Mouse (Mus musculus): ENCODE measurements around the gene Gtf2ird2. TPM values are rescaled to one million over a fixed set of nuclear protein-coding genes. Genes with fewer than 3 reads are reported as not detected.

The Gtf2ird2 gene
- total RNA-seq, 2 experiments from 2014 or later, result 6.1 to 6.4 TPM

DNA sequence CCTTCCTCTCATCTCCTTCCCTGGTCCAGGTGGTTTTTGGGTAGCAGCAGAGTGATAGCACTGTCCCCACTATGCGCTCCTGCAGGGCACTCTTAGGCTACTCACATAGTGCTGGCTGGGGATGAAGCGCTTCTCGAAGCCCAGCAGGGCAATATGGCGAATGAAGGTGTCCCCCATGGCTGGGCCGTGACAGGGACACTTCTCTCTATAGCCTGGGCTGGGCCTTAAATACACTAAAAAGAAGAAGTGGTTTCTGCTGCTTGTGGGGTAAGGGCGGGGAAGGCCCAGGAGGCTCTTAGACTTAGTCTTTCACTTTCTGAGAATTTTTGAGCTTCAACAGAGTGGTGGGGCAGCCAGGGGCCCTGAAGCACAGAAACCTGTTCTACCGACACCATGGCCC, 45.6 kb downstream of the Gtf2ird2 start, which contains the start of gene Ncf1:
Ncf1 (minus strand) TSS at position 235 of the 400 bp plus-strand sequence.
- intact Hi-C loops (cut with DNase I), result loop anchor here (5.0 kb wide), 1 partner anchor 113 kb away; no protein-coding TSS in a partner anchor
- no peak for DNase-seq
- TF ChIP-seq CTCF (IDR thresholded peaks at IDR 0.05), result no peak
- H3K4me3 ChIP-seq, result peak within 1 kb of the TSS; percentile 47
- peak within 1 kb of the TSS; percentile 46; the same call in 1 of the 2 replicates for H3K27ac ChIP-seq

- H3K4me3 ChIP-seq, result no peak overlapping the region
- no peak for TF ChIP-seq CTCF (IDR thresholded peaks at IDR 0.05)
- intact Hi-C loops (cut with DNase I), result loop anchor here (5.0 kb wide), 1 partner anchor 44 kb away; no protein-coding TSS in a partner anchor
- peak overlapping the region; percentile 71 for H3K27ac ChIP-seq
- peak; percentile 45 for DNase-seq
These were observed 47.6 kb downstream of the Gtf2ird2 start for GRCm38 (mm10) chr5:134231376-134231775.

DNA sequence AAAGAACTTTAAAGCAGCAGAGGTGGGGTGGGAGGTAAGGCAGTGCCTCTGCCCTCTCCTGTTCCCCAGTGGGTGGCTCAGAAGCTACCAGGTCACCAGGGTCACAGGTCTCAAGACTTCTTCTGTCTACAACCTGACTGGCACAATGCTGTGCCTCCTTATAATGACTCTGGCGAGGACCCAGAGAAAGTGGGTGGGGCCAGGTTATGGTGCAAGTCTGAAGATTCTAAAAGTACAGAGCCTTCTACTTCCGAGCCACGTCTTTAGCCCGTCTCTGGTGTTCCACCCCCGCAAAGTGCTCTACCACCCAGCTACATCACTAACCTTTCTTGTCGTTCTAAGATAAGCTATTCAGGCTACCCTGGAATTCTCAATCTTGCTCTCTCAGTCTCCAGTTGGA, 48.3 kb downstream of the Gtf2ird2 start:
- no peak for TF ChIP-seq CTCF (IDR thresholded peaks at IDR 0.05)

GRCm38 (mm10) chr5:134232568-134232967, 48.7 kb downstream of the Gtf2ird2 start:
- DNase-seq, result no peak
- no peak for TF ChIP-seq CTCF (IDR thresholded peaks at IDR 0.05)
- intact Hi-C loops (cut with DNase I), result loop anchor here (5.0 kb wide), 1 partner anchor 45 kb away; no protein-coding TSS in a partner anchor
- H3K27ac ChIP-seq, result peak overlapping the region; percentile 71
- H3K4me3 ChIP-seq, result no peak overlapping the region; the same call in 1 of the 2 replicates

More for the DNA sequence above, 48.3 kb downstream of the Gtf2ird2 start:
- no peak overlapping the region; the same call in 1 of the 2 replicates for H3K4me3 ChIP-seq
- intact Hi-C loops (cut with DNase I), result loop anchor here (5.0 kb wide), 1 partner anchor 45 kb away; no protein-coding TSS in a partner anchor
- DNase-seq, result no peak
- H3K27ac ChIP-seq, result peak overlapping the region; percentile 71

DNA sequence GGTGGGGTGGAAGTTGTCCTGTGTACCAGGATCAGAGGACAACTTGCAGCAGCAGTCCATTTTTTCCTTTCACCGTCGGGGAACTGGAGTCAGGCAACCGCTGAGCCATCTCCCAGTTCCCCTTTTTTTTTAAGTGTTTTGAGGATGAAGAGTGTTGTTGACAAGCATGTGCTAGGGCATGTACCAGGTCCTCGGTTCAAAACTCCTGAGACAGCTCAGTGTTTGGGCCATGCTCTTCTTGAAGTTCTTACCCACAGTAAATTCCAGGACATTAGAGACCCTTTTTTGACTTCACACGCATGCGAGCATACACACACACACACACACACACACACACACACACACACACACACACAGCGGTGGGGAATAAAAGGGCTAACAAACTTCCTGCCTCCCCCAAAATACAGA, 49.4 kb downstream of the Gtf2ird2 start:
- no peak for DNase-seq
- no peak overlapping the region for H3K4me3 ChIP-seq
- H3K27ac ChIP-seq, result no peak overlapping the region
- TF ChIP-seq CTCF (IDR thresholded peaks at IDR 0.05), result no peak
- intact Hi-C loops (cut with DNase I), result loop anchor here (5.0 kb wide), 1 partner anchor 46 kb away; no protein-coding TSS in a partner anchor

GRCm38 (mm10) chr5:134234205-134234604, 50.4 kb downstream of the Gtf2ird2 start:
- DNase-seq, result no peak
- H3K27ac ChIP-seq, result no peak overlapping the region
- TF ChIP-seq CTCF (IDR thresholded peaks at IDR 0.05), result no peak
- intact Hi-C loops (cut with DNase I), result loop anchor here (5.0 kb wide), 1 partner anchor 47 kb away; no protein-coding TSS in a partner anchor
- no peak overlapping the region for H3K4me3 ChIP-seq

DNA sequence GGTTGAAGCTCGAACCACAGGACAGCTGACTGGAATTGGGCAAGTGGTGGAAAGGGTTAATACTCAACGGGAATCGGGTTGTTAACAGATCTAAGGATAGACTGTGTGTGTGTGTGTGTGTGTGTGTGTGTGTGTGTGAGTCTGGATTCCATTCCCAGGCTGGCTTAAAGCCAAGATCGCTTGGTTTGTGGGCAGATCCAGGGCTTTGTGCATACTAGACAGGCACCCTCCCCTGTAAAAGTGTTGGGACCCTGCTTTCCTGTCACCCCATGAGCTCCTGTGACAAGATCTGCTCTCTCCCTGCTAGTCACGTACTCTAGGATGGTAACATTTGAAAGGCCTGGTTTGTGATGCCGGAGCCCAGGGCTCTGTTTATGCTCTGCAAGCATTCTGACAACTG, 51.3 kb downstream of the Gtf2ird2 start:
- no peak overlapping the region for H3K4me3 ChIP-seq
- no peak for DNase-seq
- no peak for TF ChIP-seq CTCF (IDR thresholded peaks at IDR 0.05)
- intact Hi-C loops (cut with DNase I), result no loop called here
- H3K27ac ChIP-seq, result no peak overlapping the region

GRCm38 (mm10) chr5:134236241-134236640, 52.4 kb downstream of the Gtf2ird2 start:
- intact Hi-C loops (cut with DNase I), result no loop called here
- Histone ChIP-seq H3K4me3 (no peak overlapping the region), H3K27ac (no peak overlapping the region)
- no peak for DNase-seq
- TF ChIP-seq CTCF (IDR thresholded peaks at IDR 0.05), result no peak

- intact Hi-C loops (cut with DNase I), result no loop called here
- Histone ChIP-seq H3K4me3 (no peak overlapping the region), H3K27ac (no peak overlapping the region)
- DNase-seq, result no peak
- TF ChIP-seq CTCF (IDR thresholded peaks at IDR 0.05), result no peak
These were observed 53.0 kb downstream of the Gtf2ird2 start for GRCm38 (mm10) chr5:134236796-134237195.

DNA sequence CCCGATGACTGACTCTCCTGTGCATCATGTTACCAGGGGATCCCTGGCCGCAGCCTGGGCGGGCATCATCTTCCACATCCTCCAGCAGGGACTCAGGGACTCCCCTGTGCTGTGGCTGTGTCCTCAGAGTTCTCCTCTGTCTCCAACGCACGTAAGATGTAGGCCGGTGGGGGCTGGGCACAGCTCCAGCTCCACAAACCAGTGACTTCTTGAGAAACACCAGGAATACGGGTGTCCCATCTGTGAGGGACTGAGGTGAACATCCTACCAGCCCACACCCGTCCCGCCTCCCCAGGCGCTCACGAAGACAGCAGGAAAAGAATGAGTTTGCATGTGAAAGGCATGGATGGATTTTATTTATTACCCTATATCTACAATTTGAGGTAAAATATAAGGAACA, 53.7 kb downstream of the Gtf2ird2 start:
- no peak for TF ChIP-seq CTCF (IDR thresholded peaks at IDR 0.05)
- DNase-seq, result no peak
- Histone ChIP-seq H3K27ac (no peak overlapping the region), H3K4me3 (no peak overlapping the region)
- intact Hi-C loops (cut with DNase I), result no loop called here

- H3K4me3 ChIP-seq, result no peak overlapping the region
- DNase-seq, result no peak
- no peak overlapping the region for H3K27ac ChIP-seq
- intact Hi-C loops (cut with DNase I), result no loop called here
- no peak for TF ChIP-seq CTCF (IDR thresholded peaks at IDR 0.05)
These were observed 54.3 kb downstream of the Gtf2ird2 start for GRCm38 (mm10) chr5:134237936-134238760.

GRCm38 (mm10) chr5:134241831-134242230, 58.0 kb downstream of the Gtf2ird2 start:
- Histone ChIP-seq H3K27ac (no peak overlapping the region), H3K4me3 (no peak overlapping the region)
- intact Hi-C loops (cut with DNase I), result no loop called here
- no peak for TF ChIP-seq CTCF (IDR thresholded peaks at IDR 0.05)
- no peak for DNase-seq
